Mouse (Mus musculus) kidney, postnatal 25 days (tissue): Measurements from ENCODE around the gene Adarb2.

Experiments
- DNase-seq, 2 experiments: peaks; one replicate each; pipeline ENCODE4 v3.0.0; 2021; ENCODE audit warnings: mixed read lengths in 2 of 2

Gene Adarb2

DNA sequence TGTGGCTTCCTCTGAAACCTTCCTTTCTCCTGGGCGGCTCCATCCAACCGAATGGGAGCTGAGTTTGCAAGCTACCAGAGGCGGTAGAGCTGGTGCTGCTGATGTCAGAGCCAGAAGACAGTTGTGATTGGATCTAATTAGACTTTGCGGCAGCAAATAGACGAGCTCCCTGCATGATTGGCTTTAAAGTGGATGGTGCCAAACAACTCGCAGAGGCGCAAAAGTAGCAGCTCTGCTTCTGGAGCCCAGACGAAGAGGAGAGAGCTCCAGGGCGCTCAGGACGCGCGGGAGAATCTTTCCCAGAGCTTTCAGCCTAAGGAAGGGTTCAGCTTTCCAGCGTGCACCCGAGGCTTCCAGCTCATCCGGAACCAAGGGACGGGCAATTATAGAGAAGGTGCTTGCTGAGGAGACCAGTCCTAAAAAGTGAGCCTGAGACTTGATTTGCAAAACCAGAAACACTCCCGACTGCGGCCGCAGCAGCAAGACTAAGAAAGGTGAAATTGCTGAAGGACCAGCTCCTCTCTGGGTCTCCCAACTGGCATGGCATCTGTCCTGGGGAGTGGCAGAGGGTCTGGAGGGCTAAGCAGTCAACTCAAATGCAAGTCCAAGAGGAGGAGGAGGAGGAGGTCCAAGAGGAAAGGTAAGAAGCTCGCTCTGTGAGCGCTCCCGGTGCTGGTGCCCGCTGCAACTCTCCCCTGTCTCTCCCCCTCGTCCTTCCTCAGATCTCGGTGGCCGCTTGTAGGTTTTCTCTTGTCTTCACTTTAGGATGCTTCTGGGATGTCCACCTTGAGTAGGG is at the start of gene Adarb2:
Adarb2 (plus strand) TSS at position 186 of the 796 bp plus-strand sequence.
- no peak for DNase-seq

DNA sequence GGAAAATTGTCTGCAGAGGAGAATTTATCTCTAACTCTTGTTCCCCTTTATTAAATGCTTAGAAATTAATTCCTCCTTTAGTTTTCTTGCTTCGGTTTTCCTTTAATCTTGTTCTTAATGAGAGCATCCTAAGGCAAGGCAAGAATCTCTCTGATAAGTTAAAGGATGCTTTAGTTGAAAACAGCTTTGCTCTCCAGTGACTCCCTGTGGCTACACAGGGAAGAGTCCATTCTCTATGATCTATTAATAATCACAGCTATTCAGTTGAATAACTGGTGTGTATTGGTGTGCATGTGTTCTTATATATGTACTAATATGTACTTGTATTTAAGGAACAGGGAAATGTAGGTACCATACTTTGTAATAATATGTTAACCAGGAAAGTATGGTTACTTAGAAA is 28.9 kb upstream of the Adarb2 start:
- DNase-seq: no peak

DNA sequence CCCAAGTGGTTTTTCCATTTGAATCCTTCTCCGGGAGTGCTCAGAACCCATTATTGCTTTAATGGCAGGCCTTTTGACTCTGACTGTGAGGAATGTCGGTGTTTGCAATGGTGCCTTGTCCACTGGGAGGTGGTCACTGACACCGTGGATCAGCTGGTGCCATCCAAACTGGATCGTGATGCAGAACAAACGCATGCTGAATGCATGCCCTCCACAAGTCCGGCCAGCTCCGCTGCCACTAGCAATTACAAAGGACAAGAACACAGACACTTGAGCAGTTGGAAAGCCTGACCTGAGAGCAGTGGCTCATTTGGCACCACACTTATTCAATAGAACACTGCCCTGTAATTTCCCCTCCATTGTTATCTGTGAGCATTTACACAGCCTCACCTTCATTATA is 10.7 kb upstream of the Adarb2 start:
- DNase-seq: no peak

DNA sequence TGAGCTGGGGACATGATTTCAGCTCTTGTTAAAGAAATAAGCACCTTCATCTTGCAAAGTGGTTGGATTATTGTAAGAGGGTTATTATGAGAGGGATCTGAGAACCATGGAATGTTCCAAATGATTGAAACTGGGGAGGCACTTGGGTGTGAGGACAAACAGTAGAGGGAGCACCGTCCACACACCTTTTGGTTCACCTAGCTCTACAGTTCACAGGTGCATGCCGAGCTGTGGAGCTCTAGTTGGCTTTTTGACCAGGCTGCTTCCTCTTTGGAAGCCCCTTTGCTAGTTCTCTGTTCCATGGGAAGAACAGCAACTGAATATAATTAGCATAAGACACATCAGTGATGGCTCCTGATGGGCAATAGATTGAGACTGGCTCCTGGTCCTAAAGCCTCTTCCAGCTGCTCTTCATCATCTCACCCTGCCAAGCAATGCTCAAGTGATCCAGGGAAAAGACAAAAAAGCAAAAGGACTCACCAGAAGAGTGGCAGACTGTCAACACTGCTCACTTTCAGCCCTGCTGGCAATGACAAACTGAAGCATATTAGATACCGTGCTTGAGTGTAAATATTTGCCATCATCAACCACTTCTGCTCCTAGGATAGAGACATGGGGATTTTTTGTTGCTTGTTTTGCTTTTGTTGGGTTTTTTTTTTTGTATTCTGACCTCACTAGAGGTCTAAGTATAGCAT is 3.3 kb upstream of the Adarb2 start:
- no peak for DNase-seq

DNA sequence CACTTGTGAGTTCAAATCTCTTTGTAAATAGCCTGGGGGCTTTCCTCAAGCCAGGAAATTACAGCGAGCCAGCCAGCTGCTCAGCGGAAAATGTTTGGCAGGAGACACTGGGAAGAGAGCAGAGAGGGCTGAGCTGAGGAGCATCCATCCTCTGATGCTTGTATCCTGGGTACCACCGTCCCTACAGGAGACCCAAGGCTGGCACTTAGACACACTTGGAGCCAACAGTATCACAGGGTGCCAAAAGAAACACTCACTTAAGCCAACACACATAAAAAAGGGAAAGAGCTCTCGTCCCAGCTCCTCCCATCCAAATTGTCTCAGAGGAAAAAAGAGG is 779 bp downstream of the Adarb2 start:
- DNase-seq: no peak

DNA sequence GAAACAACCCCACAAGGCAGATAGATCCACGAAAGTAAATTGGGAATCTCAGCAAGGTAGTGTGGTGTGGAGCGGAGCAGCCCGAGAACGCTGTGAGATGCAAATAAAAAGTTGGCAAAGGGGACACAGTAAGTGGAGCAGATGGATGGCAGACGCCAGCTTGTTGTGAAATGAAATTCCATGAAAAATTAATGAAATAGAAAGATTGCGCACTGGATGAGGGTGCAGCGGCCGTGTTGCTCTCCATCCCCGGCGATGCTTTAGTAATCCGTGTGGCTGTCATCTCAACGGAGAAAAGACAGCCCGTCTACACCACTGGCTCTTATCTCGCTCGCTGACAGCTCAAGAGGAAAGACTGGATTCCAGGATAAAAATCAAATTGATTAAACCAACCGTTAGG is 4.7 kb downstream of the Adarb2 start:
- no peak for DNase-seq

DNA sequence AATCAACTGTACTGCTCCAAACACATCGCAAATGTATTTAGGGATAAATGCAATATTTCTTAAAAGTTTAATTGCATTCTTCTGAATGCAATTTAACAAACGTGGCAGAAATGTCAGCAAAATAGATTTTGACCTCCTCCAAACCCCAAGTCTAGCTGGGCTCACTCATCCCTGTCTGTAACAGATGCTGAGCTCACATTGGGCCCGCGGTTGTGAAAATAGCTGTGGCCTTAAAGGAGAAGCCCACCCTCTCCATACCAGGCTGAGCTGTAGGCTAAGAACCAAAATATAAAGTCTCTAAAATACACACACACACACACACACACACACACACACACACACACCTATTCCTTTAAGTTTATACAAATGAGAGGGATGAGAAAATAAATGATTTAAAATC is 8.1 kb downstream of the Adarb2 start:
- DNase-seq: no peak

DNA sequence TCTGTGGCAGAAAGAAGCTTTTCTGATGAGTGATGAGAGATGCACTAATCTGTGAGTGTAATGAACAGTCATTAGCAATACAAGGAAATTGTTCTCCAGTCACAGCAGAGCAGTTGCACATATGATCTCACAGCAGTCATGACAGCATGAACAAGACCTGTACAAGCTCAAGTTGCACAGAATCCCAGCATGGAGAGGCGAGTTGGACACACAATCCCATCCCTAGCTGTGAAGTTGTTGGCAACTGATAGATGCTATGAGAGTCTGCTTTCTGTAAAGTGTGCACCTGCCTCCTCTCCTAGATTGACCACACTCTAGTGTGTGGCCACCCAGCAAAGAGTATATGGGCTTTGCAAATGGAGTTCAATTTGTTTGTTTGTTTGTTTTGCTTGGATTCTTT is 36.2 kb downstream of the Adarb2 start:
- DNase-seq: no peak

DNA sequence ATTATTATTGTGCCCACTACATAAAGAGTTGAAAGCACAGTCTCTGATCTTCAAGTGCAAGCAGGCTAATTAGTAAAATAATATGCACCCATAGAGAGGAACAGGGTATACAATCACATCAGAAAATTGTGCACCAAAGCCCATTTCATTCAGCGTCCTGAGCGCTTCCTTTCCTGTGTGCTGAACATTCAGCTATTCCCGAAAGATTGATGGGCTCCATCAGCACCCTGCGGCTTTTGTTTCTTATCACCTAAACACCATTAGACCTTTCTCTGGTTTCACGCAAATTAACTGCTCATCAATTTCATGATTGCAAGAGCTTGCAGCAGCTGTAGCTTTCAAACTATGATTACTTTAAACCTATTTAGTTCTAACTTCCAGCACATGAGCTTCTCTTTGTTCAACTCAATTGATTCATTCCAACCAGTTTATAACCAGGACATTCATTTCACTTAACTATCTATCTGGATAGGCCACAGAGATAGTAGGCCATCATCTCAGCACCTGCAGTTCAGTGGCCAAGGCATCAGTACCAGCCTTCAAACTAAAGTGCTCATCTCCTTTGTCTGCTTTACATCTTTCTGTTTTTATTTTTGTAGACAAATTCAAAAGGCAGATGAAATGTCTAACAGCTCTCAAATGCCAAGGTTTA is 45.5 kb downstream of the Adarb2 start:
- DNase-seq: no peak

DNA sequence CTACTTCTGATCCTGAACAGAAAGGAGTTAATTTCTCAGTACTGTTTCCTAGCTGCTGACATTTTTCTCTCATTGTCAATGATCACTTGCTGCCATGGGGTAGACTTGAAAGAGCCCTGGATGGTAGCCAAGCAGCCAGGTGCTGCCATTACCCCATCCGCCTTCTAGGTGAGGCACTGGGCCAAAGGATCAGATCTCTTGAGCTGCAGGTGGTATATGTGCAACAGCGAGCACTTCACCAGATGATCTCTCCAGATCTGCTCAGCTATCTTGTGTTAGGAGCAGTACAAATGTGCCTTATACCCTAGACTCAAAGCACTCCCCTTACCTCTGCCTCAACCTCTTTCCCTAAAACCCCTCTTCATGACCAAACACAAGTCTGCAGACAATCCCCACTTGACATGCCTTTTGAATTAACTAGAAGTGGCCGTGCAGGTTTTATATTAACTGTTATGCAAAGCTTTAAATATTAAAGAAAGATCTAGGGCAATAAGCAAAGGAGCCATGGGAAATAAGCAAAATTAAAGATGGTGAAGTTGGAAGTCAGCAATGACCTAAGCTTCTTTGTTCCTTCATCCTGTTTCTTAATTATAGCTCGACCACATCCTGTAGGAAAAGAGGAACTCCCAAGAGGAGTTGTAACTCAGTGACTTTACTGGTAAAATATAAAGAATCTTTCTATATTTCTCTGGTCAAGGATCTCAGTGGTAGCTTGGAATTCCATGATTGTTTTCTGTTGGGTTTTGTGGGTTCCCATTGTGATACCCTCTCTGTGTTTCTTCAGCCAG is 69.7 kb downstream of the Adarb2 start:
- DNase-seq: no peak

DNA sequence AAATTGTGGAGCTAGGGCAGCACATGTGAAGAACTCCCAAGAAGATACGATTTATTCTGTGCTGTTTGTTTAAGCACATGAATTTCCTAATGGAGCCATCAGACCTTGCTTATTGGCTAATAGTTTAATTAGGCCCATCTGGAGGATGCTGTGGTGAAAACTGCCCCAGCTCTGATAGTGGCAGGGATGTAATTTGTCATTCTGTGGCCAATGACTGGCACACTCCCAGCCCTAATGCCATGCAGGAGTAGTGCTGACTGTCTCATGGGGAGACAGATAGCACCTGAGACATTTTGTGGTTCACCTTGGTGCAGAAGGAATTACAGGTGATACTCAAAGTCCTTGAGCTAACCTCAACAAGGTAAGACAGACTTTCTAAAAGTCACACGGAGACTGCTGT is 80.5 kb downstream of the Adarb2 start:
- no peak for DNase-seq

DNA sequence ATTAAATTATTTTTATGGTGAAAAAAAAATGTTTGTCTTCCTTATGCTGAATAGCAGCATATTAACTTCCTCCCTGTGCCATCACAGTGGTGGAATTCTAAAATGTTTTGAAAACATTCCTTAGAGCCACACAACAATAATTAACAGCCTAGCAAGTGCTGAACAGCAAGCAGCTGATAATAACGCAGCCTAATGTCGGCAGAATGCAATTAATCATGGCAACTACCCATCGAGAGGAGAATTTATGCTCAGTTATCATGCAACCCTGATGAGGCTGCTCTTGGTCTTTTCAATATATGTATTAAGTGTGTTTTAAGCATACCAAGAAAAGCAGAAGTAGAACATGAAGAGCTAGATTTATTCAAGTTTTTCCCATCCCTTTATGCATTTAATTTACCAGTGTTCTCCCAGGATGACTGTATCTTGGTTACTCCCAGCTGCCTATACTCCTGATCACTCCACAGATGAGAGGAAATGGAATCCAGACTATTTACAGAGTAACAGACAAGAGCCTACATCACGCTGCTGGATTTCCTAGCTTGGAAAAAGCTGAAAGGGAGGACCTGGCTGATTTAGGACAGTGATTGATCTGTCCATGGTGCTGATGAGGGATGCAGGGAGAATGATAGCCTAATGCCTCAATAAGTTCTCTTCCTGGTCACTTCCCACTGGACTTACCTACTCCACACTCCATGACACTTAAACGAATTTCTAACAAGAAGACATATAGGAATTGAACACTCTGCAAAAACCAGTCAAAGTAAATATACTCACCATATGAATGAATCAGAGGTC is 113.9 kb downstream of the Adarb2 start:
- DNase-seq: no peak

DNA sequence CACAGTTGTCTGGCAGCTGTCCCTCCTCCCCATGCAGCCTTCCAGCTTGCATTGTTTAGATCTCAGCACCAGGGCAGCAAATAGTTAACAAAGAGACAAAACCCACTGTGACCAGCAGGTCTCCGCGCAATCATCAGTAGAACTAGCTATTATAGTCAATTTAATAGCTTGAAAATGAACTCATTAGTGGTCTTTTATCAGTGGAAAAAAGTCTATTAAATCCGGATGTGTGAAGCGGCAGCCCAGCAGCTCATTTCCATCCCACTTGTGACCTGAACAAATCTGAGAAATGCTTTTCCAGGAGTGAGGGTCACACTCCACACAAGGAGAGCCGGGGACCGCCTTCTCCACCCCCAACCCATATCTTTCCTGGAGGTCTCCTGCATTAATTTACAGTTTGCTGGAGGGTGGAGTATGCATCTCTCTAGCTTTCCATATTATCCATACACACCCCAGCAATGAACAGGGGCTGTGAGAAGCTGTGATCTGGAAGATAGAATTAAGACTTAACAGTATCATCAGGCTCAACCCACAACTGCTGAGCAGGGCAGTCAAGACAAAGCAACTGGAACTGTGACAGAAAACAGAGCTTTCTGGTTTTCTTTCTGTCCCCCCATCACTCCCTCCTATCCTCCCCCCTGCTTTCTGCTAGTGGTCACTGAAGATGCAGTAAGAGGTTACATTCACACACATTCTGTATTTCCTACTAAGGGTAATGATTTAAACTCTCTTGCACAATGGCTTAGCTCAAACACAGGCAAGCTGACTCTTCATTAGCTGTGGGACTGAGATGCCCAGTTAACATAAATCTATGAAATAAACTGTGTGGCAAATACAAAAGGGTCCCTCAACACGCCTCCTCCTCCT is 131.2 kb downstream of the Adarb2 start:
- DNase-seq: no peak

DNA sequence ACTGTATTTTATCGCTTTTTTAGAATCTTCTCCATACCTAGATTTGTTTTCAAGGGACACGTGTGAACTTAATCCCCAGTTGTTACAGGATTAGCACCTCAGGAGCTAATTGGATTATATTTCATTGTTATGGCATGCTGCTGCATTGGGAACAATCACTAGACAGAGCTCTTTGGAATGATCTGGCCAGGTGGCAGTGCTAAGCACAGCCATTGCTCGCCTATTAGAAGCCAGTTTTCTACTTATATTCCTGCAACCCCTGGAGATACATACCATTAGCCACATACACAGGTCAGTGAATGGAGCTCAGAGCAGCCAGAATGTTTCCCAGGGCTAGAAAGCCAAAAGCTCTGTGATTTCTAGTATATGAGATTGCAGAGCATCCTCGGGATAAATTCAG is 131.9 kb downstream of the Adarb2 start:
- DNase-seq: no peak

DNA sequence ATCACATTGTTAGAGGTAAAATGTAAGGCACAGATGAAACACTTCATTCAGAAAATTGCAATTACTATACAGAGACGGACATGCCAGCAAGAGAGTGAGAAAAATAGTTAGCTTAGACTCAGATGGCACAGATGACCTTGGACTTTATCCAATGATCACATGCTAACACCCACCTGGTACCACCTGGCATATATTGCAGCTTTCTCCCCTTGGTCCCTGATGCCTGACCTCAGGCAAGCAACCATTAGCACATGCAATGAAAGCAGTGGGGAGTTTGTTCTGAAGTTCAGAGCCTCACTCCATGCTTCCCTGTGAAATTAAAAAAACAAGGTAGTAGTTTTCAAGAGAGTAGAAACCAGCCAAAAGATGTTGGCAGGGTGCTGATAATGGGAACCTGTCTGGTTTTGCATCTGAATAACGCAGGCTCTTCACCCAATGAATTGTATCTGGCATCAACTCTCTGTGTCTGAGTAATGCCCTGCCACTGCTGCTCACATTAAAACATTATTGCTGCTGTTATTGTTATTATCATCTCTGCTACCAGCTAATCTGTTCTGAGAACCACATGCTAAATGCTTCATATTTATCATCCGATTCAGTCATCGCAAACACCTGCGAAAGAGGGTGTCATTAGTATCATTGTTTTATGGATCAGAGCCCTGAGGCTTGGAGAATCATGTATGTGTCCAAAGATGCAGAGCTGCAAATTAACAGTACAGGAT is 138.6 kb downstream of the Adarb2 start:
- DNase-seq: no peak

DNA sequence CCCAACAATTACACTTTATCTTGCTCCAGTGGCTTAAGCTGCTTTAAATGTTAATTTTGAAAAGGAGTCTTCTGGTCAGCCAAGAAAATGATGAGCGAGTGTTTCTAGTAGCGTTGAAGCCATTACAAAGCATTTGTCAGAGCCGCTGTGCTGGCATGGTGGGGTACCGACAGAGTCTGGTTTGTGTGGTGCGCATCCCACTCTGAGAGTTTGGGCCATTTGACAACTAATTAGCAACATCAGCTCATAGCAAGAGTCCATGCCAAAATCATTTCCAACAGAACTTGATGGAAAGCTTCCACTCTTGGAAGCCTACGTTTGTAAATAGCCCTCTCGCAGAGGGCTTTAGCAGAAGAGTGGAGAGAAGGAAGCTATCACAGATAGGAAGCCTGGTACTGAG is 144.5 kb downstream of the Adarb2 start:
- DNase-seq: no peak

DNA sequence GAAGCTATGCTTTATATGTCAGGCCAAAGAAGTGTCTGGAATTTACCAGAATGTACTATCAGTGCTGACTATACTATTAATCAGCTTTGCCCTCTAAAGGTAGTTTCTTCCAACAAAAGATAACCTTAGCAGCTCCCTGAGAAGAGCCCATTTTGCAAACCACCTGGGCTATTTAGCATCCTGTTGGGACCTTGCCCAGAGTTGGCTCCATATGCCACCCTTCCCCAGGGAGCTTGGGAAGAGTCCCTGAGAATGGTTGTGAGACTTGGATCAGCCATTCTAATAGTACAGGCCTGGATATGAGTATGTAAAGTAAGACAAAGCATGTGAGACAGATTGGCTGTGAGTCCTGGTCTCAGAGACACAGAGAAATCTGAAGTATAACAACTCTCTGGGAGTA is 149.7 kb downstream of the Adarb2 start:
- no peak for DNase-seq

DNA sequence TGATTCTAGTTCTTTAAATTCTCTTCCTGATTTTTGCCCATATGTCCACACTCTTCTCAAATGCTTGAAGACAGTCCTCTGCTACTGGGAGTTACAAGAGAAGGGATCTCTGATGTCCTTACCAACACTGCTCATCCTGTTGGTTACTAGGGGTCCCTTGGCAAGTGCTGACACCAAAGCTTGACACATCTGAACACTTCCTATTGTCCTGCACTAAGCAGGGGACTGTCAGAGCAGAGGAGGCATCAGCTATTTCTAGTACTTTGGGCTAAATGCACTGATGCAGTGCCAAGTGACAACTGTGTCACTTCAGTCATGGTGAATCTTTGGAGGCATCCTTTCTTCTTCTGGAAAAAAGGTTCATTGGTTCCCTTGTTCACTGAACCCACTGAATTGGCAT is 150.3 kb downstream of the Adarb2 start:
- no peak for DNase-seq

DNA sequence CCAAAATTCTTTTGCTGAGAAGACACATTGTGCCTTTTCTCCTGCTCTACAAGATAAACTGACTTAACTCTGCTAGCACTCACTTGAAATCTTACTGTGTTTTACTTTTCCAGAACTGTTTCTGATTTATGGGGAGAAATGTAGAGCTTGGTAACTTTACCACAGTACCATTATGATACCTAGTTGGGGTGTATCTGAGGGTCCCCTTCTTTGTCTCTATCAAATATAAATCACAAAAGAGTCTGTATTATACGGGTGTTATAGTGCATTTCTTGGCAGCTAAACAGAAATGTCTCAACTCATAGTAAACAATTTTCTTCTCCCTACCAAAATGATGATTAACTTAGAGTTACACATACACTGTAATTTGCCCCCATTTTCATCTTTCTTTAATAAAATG is 162.9 kb downstream of the Adarb2 start:
- DNase-seq: no peak

DNA sequence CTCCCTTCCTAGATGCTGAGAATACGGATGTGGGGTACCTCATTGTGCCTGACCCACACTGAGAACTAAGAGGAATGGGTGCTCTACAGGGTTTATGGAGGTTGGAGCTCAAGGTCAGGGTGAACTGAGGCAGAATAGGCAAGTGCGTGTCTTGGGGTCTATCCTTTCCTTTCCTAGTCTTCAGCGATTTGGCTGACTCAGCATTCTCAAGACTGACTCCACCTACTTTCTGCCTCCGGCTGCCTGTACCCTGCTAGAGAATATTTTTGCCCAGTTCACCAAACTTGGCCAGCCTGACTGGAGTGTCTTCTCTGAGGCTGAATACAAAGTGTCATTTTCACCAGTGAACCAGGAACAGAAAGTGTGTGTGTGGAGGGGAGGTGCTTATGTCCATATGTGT is 163.4 kb downstream of the Adarb2 start:
- DNase-seq: no peak

DNA sequence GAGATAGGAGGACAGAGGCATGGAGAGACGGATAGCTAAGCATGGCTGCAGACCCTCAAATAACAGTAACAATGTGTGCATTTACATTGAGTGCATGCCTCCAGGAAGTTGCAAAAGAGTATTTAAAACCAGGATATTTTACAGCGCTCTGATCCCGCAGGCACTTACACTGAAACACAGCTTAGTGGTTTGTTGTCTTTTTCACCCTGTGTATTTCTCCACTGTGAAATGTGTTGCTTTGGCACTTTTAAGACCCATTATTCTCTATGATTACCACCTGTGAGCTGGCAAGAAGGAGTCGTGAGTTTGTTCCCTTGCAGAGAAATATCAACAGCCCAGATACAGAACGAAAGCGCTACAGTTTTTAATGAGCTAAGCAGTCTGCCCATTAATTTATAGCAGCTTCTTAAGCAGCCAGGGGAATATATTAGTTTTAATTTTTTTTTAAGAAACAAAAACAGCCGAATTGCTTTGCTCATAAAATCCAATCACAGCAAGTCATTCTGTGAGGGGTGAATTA is 167.3 kb downstream of the Adarb2 start:
- DNase-seq: no peak
